Mouse (Mus musculus) cerebral cortex, adult 2 months (tissue): ENCODE data around the gene Hhex.

Source experiments
- WGBS: fragments of 180-500 bp; shearing (Covaris S2); methylation state at CpG from one replicate; pipeline ENCODE4 v1.1.7; 2018; 5-methylcytosine and 5-hydroxymethylcytosine counted together

Gene Hhex

GRCm38 (mm10) chr19:37434263-37434951, at the start of gene Hhex:
Hhex (plus strand) TSS chr19:37434810.
- WGBS: 2% methylated on average over 74 of the region's 79 CpGs

GRCm38 (mm10) chr19:37386126-37386525, 48.5 kb upstream of the Hhex start:
- whole genome bisulfite sequencing: 81% methylated on average over 3 of the region's 3 CpGs

GRCm38 (mm10) chr19:37391869-37392268, 42.7 kb upstream of the Hhex start:
- 92% methylated on average over 3 of the region's 3 CpGs for WGBS

GRCm38 (mm10) chr19:37396279-37396678, 38.3 kb upstream of the Hhex start:
- 98% methylated on average over 3 of the region's 3 CpGs for WGBS

GRCm38 (mm10) chr19:37400936-37401335, 33.7 kb upstream of the Hhex start:
- 89% methylated on average over 6 of the region's 6 CpGs for WGBS

- 60% methylated on average over 4 of the region's 4 CpGs for WGBS
Observed at GRCm38 (mm10) chr19:37418294-37418693, 16.3 kb upstream of the Hhex start.

- 50% methylated on average over 3 of the region's 3 CpGs for WGBS
Observed at GRCm38 (mm10) chr19:37419613-37420012, 15.0 kb upstream of the Hhex start.

GRCm38 (mm10) chr19:37428589-37428988, 6.0 kb upstream of the Hhex start:
- 81% methylated on average over 5 of the region's 5 CpGs for WGBS

- 91% methylated on average over 11 of the region's 11 CpGs for WGBS
Observed at GRCm38 (mm10) chr19:37431139-37431756, 3.4 kb upstream of the Hhex start.

GRCm38 (mm10) chr19:37432868-37433570, 1.6 kb upstream of the Hhex start:
- 28% methylated on average over 16 of the region's 16 CpGs for WGBS

GRCm38 (mm10) chr19:37433895-37434262, 731 bp upstream of the Hhex start:
- WGBS: 2% methylated on average over 14 of the region's 14 CpGs

- 1% methylated on average over 77 of the region's 77 CpGs for WGBS
Observed at GRCm38 (mm10) chr19:37435041-37435852, 637 bp downstream of the Hhex start.

- WGBS: 12% methylated on average over 10 of the region's 10 CpGs
Observed at GRCm38 (mm10) chr19:37435853-37436174, 1.2 kb downstream of the Hhex start.

- 24% methylated on average over 28 of the region's 28 CpGs for whole genome bisulfite sequencing
Observed at GRCm38 (mm10) chr19:37436514-37437288, 2.1 kb downstream of the Hhex start.

- 15% methylated on average over 14 of the region's 14 CpGs for WGBS
Observed at GRCm38 (mm10) chr19:37437289-37437606, 2.6 kb downstream of the Hhex start.

- WGBS: 85% methylated on average over 4 of the region's 4 CpGs
Observed at GRCm38 (mm10) chr19:37440181-37440580, 5.6 kb downstream of the Hhex start.

- 74% methylated on average over 15 of the region's 16 CpGs for WGBS
Observed at GRCm38 (mm10) chr19:37440708-37441475, 6.3 kb downstream of the Hhex start.

- 83% methylated on average over 10 of the region's 10 CpGs for WGBS
Observed at GRCm38 (mm10) chr19:37442524-37443286, 8.1 kb downstream of the Hhex start.

- WGBS: 70% methylated on average over 4 of the region's 4 CpGs
Observed at GRCm38 (mm10) chr19:37443631-37444140, 9.1 kb downstream of the Hhex start.

- 60% methylated on average over 5 of the region's 5 CpGs for WGBS
Observed at GRCm38 (mm10) chr19:37448212-37448611, 13.6 kb downstream of the Hhex start.
